Mouse (Mus musculus): ENCODE data around the gene Spop.

Gene Spop

DNA sequence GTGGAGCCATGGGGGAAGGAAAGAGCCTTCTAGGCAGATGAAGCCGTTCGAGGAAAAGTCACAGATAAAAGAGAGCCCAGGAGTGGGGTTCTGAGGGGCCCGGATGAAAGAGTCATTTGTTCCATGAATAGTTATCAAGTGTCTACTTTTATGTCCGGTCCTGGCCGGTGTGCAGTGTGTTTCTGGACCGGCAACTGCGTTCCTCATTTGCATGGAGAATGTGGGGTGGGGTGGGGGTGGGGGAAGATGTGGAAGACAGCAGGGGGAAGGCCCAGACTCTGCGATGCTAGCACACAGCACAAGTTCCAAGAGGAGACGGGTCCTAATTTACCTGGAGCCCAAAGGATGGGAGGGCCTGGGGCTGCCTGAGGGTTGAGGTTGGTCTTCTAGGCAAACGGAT, 105.4 kb downstream of the Spop start:
- DNase-seq (ENCODE audit: low read depth, low spot score) = no peak

DNA sequence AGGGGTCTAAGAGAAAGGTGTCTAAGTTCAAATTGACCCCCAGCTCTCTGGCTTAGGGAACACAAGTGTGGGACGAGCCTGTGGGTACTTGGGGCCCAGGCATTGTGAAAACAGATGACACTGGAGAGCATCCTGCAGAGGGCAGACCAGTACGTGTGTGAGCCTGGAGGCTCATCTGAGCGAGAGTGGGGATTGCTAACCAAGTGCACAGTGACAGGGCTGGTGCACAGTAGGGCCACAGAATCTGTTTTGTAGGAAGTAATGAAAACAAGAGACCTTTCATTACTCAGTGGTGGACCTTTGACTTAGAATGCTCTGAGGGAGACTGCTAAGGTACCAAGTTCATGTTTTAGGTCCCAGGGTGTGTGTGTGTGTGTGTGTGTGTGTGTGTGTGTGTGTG, 106.1 kb downstream of the Spop start:
- DNase-seq (ENCODE audit: low read depth, low spot score) = no peak

DNA sequence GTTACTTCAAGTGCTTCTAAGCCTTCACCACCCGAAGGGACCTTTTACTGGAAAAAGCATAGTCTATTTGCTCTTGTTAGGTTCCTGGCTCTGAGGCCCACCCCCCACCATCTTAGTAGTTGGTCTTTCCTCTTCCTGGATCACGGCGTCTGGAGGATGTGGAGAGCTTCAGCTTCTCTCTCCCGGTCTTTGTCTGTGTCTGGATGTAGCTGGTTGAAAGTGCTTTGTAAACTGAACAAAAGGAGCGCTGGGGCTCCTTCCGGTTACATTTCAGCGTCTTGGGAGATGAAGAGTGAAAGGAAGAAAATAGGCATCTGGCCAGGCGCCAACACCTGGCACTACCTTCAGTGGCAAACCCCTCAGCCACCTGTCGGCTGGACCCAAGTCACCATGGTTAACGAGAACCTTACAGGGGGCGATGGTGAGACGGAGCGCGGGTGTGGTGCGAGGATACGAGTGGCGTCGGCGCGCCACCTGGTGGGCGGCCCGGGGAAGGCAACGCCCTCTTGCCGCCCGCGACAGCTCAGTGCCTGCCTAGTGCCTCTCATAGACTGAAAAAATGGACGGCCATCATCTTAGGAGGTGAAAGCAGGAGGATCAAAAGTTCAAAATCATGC, 106.7 kb downstream of the Spop start:
- peak; percentile 37 for DNase-seq (ENCODE audit: low read depth, low spot score)

DNA sequence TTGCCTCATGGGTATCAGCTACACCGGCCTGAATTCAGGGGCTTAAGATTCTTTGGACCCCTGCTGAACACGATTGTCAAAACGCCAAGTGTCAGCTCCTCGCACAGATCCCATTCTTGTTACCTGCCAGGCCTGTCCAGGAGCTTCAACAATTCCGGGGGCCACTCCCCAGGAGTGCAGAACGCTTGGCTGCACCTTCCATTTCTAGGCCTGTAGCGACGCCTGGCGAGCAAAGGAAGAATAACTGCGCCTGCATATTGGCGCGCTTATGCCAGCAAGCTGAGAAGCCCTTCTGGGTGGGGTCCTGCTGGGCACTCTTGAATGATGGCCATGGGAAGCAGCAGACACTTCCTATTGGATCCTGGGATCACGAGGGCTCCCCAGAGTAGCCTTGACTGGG, 107.7 kb downstream of the Spop start:
- DNase-seq (ENCODE audit: low read depth, low spot score) = peak; percentile 29

DNA sequence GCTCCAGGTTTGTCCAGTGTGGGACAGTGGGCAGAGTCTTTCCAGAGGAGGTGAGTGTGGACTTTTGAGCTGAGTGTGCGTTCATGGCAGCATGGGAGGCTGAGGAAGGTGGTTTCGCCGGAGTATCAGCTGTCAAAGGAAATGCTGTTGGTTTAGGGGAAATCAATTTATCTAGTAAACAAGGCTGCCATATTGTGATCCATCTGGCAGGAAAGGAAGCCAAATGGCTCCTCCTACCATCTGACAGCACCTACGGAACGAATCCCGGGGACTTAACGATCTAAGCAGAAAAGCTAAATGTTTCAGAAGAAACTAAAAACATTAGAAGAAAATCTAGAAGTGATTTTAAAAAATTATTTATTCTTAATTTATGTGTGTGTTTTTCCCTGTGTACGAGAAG, 113.4 kb downstream of the Spop start:
- no peak for DNase-seq (ENCODE audit: low read depth, low spot score)

DNA sequence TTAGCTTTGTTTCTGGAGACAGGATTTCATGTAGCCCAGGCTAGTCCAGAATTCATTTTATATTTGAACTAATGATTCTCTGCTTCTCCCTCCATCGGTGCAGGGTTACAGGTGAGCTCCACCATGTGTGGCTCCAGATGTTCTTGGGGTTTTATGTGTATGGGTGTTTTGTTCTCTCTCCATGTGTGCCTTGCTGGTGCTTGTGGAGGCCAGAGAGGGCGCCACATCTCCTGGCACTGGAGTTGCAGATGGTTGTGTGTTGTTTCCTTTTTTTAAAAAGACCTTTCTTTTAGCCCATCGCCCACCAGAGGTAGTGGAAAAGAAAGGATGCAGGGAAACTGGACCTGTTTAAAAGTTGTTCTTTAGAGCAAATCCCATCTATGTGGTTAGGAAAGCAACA, 114.4 kb downstream of the Spop start:
- no peak for DNase-seq (ENCODE audit: low read depth, low spot score)

DNA sequence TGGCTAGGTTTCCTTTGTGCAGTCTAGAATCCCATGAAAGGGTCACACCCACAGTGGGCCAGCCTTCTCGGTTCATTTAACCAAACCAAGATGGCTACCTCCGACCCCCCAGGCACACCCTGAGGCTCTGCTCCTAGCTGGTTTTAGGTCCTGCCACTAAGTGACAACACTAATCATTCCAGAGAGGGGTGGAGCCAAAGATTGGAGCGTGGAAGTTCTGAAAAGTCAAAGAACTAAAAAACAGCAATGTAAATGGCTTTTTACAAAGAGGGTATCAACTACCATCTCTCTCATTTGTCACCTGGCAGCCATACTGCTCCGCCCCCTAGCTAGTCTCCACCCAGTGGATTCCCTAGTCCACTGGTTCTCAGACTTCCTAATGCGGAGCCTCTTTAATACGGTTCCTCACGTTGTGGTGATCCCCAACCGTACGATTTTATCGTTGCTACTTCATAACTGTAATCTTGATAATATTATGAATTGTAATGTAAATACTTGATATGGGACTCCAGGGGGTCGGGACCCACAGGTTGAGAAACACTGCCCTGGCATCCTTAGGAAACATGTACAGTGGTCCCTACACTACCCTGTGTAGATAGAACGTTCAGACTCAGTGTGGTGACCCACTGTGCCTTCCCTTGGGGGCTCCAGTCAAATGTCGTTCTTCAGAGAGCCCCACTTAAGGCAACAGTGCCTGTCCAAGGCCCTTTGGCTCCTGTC, 118.6 kb downstream of the Spop start:
- DNase-seq (ENCODE audit: low read depth, low spot score) = no peak

DNA sequence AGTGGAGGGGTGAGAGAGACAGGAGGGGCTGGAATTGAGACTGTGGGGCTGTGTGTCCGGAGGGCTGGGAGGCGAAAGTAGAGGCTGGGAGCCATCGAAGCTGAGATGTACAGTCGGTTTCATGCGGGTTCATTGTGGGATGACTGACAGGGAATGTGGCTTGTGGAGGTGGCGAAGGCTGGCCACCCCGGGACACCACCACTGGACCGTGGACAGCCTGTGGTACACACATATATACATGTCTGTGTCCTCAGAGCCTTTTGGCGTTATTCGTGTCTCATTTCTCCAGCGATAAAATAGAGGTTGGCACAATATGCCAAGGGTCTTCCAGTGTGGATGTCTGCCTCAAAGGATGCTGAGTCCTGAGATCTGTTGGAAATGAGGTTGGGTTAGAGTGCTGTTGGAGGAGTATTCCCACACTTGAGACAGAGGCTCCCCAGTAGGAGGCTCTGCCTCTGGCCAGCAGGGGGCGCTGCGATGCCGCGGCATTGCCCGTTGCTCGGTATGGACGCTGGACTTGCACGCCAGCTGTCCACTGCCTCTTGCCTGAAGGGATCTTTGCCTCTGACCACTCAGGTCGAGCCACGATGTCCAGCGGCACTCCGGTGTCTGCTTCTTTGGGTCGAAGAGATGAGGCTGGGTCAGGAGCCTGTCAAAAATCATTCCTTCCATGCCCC, 119.7 kb downstream of the Spop start:
- peak; percentile 25 for DNase-seq (ENCODE audit: low read depth, low spot score)

DNA sequence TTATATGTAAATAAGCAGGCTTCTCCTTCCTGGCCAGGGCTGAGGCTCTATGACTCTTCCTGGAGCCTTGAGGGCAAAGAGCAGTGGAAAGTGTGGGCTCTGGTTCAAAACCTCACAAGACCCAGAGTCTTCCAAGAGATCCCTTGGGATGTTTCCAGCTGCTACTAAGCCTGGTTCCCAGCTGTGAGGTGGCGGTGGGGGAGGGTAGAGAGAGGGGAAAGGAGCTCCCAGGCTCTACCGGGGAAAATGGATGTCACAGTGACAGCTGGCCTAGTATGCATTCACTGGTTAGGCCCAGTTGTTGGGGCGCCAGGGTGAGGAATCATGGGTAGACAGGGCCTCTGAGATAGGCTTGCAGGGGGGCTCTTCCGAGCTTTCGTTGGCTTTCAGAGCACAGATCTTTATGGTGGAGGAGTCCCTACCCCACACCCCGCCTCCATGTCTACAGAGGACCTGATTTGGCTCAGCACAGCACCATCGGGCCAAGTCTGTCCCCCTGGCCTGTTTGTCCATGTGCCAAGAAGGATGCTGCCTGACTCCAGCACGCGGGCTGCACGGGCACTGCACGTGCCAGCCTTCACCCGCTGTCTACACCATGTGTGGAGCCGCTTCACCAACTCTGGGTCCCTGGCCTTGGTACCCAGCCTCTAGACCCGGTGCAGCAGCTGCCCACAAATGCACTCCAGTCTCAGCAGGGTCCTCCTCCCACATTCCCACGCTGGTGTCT, 124.7 kb downstream of the Spop start:
- no peak for DNase-seq (ENCODE audit: low read depth, low spot score)

DNA sequence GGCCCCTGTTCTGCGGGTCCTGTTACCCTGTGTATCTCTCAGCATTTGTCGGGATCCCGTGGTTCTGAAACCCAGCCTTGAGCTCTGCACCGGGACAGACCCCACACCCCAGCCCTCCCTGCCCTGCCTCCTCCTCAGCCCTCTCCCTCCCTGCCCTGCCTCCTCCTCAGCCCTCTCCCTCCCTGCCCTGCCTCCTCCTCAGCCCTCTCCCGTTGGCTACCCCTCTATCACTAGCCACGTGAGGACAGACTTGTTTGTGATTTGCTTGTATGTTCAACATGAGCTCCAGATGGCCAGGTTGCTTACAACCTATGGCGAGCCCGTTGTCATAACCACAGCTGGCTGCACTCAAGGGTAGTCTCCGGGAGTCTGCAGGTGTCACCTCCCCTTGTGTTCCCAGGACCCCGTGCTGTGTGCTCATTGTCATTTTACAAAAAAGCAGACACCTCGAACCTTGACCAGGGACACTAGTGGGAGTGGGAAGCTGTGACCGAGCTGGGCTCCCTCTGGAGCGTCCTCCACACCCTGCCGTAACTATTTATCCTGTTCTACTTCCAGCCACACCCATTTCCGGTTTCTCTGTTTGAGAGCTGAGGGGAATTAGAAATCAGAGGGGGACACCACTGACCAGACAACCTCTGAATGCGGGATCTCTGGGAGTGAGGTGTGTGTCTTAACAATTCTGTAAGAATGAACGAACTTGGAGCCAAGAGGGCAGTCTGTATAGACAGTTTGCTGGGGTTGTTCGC, 126.9 kb downstream of the Spop start:
- DNase-seq (ENCODE audit: low read depth, low spot score) = no peak
